Mouse (Mus musculus) spleen, adult 2 months (tissue): ENCODE data around the gene Tex101.

Experiments
- CTCF ChIP-seq: fragments of 200-500 bp; IDR thresholded peaks from 2 replicates; pipeline ENCODE4 v1.5.1; 2011; ENCODE audit warnings: mild to moderate bottlenecking, inconsistent platforms; ENCODE audit not compliant: insufficient read depth, insufficient read length, insufficient replicate concordance; ENCODE audit errors: extremely low read depth
- POLR2A ChIP-seq: fragments of 200-500 bp; IDR thresholded peaks from 2 replicates; pipeline ENCODE4 v1.6.1; 2011; ENCODE audit warnings: low read depth, low read length, inconsistent platforms

GRCm38 (mm10) chr7:24644492-24644891 lies 32.0 kb downstream of the Tex101 start:
- no peak for TF ChIP-seq CTCF
- no peak for TF ChIP-seq POLR2A
